ENCODE assay signal across 11 mouse cellular contexts in genomic region chr6:145361109-145361694, GRCm38 (mm10).
DNase-seq lines count a peak whose midpoint lies in the region; ATAC-seq and TF ChIP-seq lines count a peak whose summit lies in the region.
"Had no signal": no experiment of that assay in that cellular context is flagged by ENCODE, and none has a peak within 500 bp of the region (broad histone marks: within the 10 kb centered on the region; RNA-seq: fewer than 3 reads in every experiment).

No protein-coding gene starts in this region.

- H3K4me2 ChIP-seq in midbrain, postnatal 0 days (ENCODE audit: low read depth, low read length, poor library complexity, severe bottlenecking), result no peak overlapping the region
- no peak overlapping the region for H3K4me2 ChIP-seq in midbrain, embryonic 14.5 days (ENCODE audit: low read length)
- no peak overlapping the region for H3K4me2 ChIP-seq in kidney, postnatal 0 days (ENCODE audit: low read length)
- no peak overlapping the region for H3K4me2 ChIP-seq in liver, embryonic 14.5 days (ENCODE audit: low read depth)
- H3K4me2 ChIP-seq: hindbrain, embryonic 12.5 days had no signal

- peaks cover 4% of the 10 kb centered on the region; the same call in 1 of the 2 replicates for H3K27me3 ChIP-seq in midbrain, postnatal 0 days (ENCODE audit: insufficient read depth, low read length)
- H3K27me3 ChIP-seq in midbrain, embryonic 14.5 days (ENCODE audit: control insufficient read depth, insufficient read depth, low read length), result no peaks in the 10 kb centered on the region
- H3K27me3 ChIP-seq in kidney, postnatal 0 days (ENCODE audit: insufficient read depth, low read length), result no peaks in the 10 kb centered on the region
- no peaks in the 10 kb centered on the region for H3K27me3 ChIP-seq in liver, embryonic 14.5 days (ENCODE audit: control insufficient read depth, insufficient read depth, low read length)
- H3K27me3 ChIP-seq: hindbrain, embryonic 12.5 days had no signal

- H3K4me3 ChIP-seq in midbrain, postnatal 0 days (ENCODE audit: low read depth, low read length), result no peak overlapping the region
- H3K4me3 ChIP-seq in midbrain, embryonic 14.5 days (replicated peaks; ENCODE audit: low read depth, low read length), result no peak overlapping the region
- no peak overlapping the region for H3K4me3 ChIP-seq in kidney, postnatal 0 days (replicated peaks; ENCODE audit: low read depth, low read length)
- H3K4me3 ChIP-seq in liver, embryonic 14.5 days (ENCODE audit: insufficient read depth in 1 of 2, low read depth in 2 of 2, low read length in 2 of 2), result no peak overlapping the region
- H3K4me3 ChIP-seq: gastrocnemius, adult 2 months; hindbrain, embryonic 12.5 days had no signal

- H3K36me3 ChIP-seq in midbrain, postnatal 0 days (ENCODE audit: insufficient read depth, low read length), result no peaks in the 10 kb centered on the region
- H3K36me3 ChIP-seq in midbrain, embryonic 14.5 days (ENCODE audit: control insufficient read depth, insufficient read depth, low read length), result no peaks in the 10 kb centered on the region
- no peaks in the 10 kb centered on the region for H3K36me3 ChIP-seq in kidney, postnatal 0 days (ENCODE audit: insufficient read depth, low read length)
- no peaks in the 10 kb centered on the region for H3K36me3 ChIP-seq in liver, embryonic 14.5 days (replicated peaks; ENCODE audit: control insufficient read depth, insufficient read depth, low read depth)
- H3K36me3 ChIP-seq: hindbrain, embryonic 12.5 days had no signal

- ATAC-seq in midbrain, postnatal 0 days (ENCODE audit: low FRiP score), result no peak
- ATAC-seq in midbrain, embryonic 14.5 days (ENCODE audit: low FRiP score, low TSS enrichment), result no peak
- ATAC-seq in kidney, postnatal 0 days (replicated peaks; ENCODE audit: low FRiP score, low read depth), result 0 out of 2 replicates have a peak, but pooled peaks have one; percentile 12
- peak; percentile 43; the same call in 1 of the 2 replicates for ATAC-seq in liver, embryonic 14.5 days (ENCODE audit: insufficient read depth)
- ATAC-seq in cerebellum, adult (ENCODE audit: insufficient number of reproducible peaks, low FRiP score, low TSS enrichment), result no peak

- no peaks in the 10 kb centered on the region for H3K9me3 ChIP-seq in midbrain, postnatal 0 days (ENCODE audit: low read length)
- H3K9me3 ChIP-seq in midbrain, embryonic 14.5 days (ENCODE audit: control insufficient read depth, low read length), result no peaks in the 10 kb centered on the region
- H3K9me3 ChIP-seq in kidney, postnatal 0 days (replicated peaks; ENCODE audit: low read length), result no peaks in the 10 kb centered on the region
- H3K9me3 ChIP-seq in liver, embryonic 14.5 days (ENCODE audit: control insufficient read depth, low read length), result no peaks in the 10 kb centered on the region
- H3K9me3 ChIP-seq: hindbrain, embryonic 12.5 days had no signal

- no peak for TF ChIP-seq EP300 in liver, embryonic 14.5 days (IDR thresholded peaks at IDR 0.05; ENCODE audit: low read depth)

- WGBS in midbrain, postnatal 0 days, result 74% methylated on average over 12 of the region's 12 CpGs
- 71% methylated on average over 12 of the region's 12 CpGs for WGBS in midbrain, embryonic 14.5 days
- 69% methylated on average over 12 of the region's 12 CpGs for WGBS in kidney, postnatal 0 days
- 54% methylated on average over 12 of the region's 12 CpGs for WGBS in liver, embryonic 14.5 days (ENCODE audit: insufficient replicate concordance)

- H3K4me1 ChIP-seq in midbrain, postnatal 0 days (ENCODE audit: insufficient read depth, low read length), result no peaks in the 10 kb centered on the region
- H3K4me1 ChIP-seq in midbrain, embryonic 14.5 days (ENCODE audit: control insufficient read depth, insufficient read depth, low read length), result 0 out of 2 replicates have a peak, but pooled peaks cover 4% of the 10 kb centered on the region
- no peaks in the 10 kb centered on the region for H3K4me1 ChIP-seq in kidney, postnatal 0 days (replicated peaks; ENCODE audit: insufficient read depth, low read length)
- no peaks in the 10 kb centered on the region; a peak in 1 of 4 replicates for H3K4me1 ChIP-seq in liver, embryonic 14.5 days (replicated peaks; ENCODE audit: control insufficient read depth in 2 of 2, insufficient read depth in 2 of 2, low read length in 1 of 2)

- TF ChIP-seq CTCF in midbrain, postnatal 0 days (IDR thresholded peaks at IDR 0.05), result peak; percentile 5; the same call in 1 of the 2 replicates
- no peak for TF ChIP-seq CTCF in kidney, postnatal 0 days (IDR thresholded peaks at IDR 0.05; ENCODE audit: low read depth)
- TF ChIP-seq CTCF in liver, embryonic 14.5 days (IDR thresholded peaks at IDR 0.05; ENCODE audit: low read depth), result no peak

- H3K27ac ChIP-seq in midbrain, postnatal 0 days (ENCODE audit: low read depth, low read length), result no peak overlapping the region
- H3K27ac ChIP-seq in midbrain, embryonic 14.5 days (replicated peaks; ENCODE audit: low read depth, low read length), result no peak overlapping the region
- no peak overlapping the region for H3K27ac ChIP-seq in kidney, postnatal 0 days
- no peak overlapping the region for H3K27ac ChIP-seq in liver, embryonic 14.5 days
- H3K27ac ChIP-seq: gastrocnemius, adult 2 months; hindbrain, embryonic 12.5 days had no signal

- no peak for DNase-seq in midbrain, postnatal 0 days (ENCODE audit: low spot score)
- DNase-seq in midbrain, embryonic 14.5 days, result no peak
- no peak for DNase-seq in kidney, postnatal 0 days (ENCODE audit: low spot score)
- DNase-seq in liver, embryonic 14.5 days (ENCODE audit: low read depth in 3 of 3, low spot score in 3 of 3), result no peak
- DNase-seq in yolk sac, embryonic 10.5 days (ENCODE audit: low spot score), result peak; percentile 76
- no peak for DNase-seq in adrenal gland, postnatal 10 days
- no peak for DNase-seq in heart, postnatal 4 days
- DNase-seq: cerebellum, postnatal 10 days; gastrocnemius, adult 2 months had no signal

- H3K9ac ChIP-seq in midbrain, postnatal 0 days (replicated peaks; ENCODE audit: low read length, poor library complexity, severe bottlenecking), result no peak overlapping the region
- no peak overlapping the region for H3K9ac ChIP-seq in midbrain, embryonic 14.5 days (replicated peaks; ENCODE audit: low read length)
- H3K9ac ChIP-seq in kidney, postnatal 0 days (ENCODE audit: low read depth, low read length), result no peak overlapping the region
- H3K9ac ChIP-seq in liver, embryonic 14.5 days (replicated peaks), result no peak overlapping the region
- H3K9ac ChIP-seq: hindbrain, embryonic 12.5 days had no signal

Comparison
In these comparisons a context has a peak if more than half of its experiments do, and no peak if none do; other contexts are left out.
1. ATAC-seq: peak in kidney, postnatal 0 days (single experiment) and liver, embryonic 14.5 days (single experiment); none in midbrain, postnatal 0 days (single experiment), midbrain, embryonic 14.5 days (single experiment) and cerebellum, adult (single experiment).